Mouse (Mus musculus) kidney, postnatal 0 days (tissue): ENCODE measurements at regions not wholly inside any gene's neighbourhood (a gene's known extent, or its start where the extent isn't known, plus 50 kb on each side); places are given as distances from the start of the nearest gene placed in this dataset.

ENCODE experiments used
- ATAC-seq: fragments of 200-750 bp; cut with Nextera tagmentation; replicated peaks from 2 replicates; pipeline ENCODE4 v1.8.0; 2017; ENCODE audit warnings: low read depth, moderate number of reproducible peaks, moderate TSS enrichment, moderate library complexity; ENCODE audit not compliant: low FRiP score
- DNase-seq: peaks from one replicate; pipeline ENCODE4 v3.0.0-alpha.2; 2016; ENCODE audit warnings: low spot score
- H3K27ac ChIP-seq: fragments of 300-500 bp; sonication (generic); 2 replicates; pipeline ENCODE4 v1.5.1; 2014; ENCODE audit warnings: mild to moderate bottlenecking
- H3K27me3 ChIP-seq: fragments of 300-500 bp; sonication (generic); 2 replicates; pipeline ENCODE4 v1.6.1; 2014; ENCODE audit warnings: low read length, mixed read lengths; ENCODE audit not compliant: insufficient read depth
- H3K36me3 ChIP-seq: fragments of 300-500 bp; sonication (generic); 2 replicates; pipeline ENCODE4 v1.6.1; 2014; ENCODE audit warnings: low read length, mixed read lengths; ENCODE audit not compliant: insufficient read depth
- H3K4me1 ChIP-seq: fragments of 300-500 bp; sonication (generic); replicated peaks from 2 replicates; pipeline ENCODE4 v1.6.1; 2014; ENCODE audit warnings: antibody characterized with exemption, low read length, mixed read lengths; ENCODE audit not compliant: insufficient read depth
- H3K4me2 ChIP-seq: fragments of 300-500 bp; sonication (generic); 2 replicates; pipeline ENCODE4 v1.6.1; 2014; ENCODE audit warnings: mild to moderate bottlenecking, low read length, moderate library complexity, mixed read lengths
- H3K4me3 ChIP-seq: fragments of 300-500 bp; sonication (generic); replicated peaks from 2 replicates; pipeline ENCODE4 v1.5.1; 2014; ENCODE audit warnings: low read depth, low read length
- H3K9ac ChIP-seq: fragments of 300-500 bp; sonication (generic); 2 replicates; pipeline ENCODE4 v1.6.1; 2014; ENCODE audit warnings: low read depth, low read length
- H3K9me3 ChIP-seq: fragments of 300-500 bp; sonication (generic); replicated peaks from 2 replicates; pipeline ENCODE4 v1.6.1; 2016; ENCODE audit warnings: low read length, inconsistent platforms, mixed read lengths
- CTCF ChIP-seq: IDR thresholded peaks from 2 replicates; pipeline ENCODE4 v1.5.1; 2016; ENCODE audit warnings: antibody characterized with exemption, low read depth, mild to moderate bottlenecking, moderate library complexity
- WGBS: fragments of 180-500 bp; shearing (Covaris S2); extraction: QIAGEN DNeasy Blood & Tissue Kit; methylation state at CpG from one replicate; pipeline ENCODE4 v1.1.7; 2014; 5-methylcytosine and 5-hydroxymethylcytosine counted together

GRCm38 (mm10) chr11:33004603-33005002, 142.6 kb downstream of the Fgf18 start:
- no peaks in the 10 kb centered on the region for H3K4me1 ChIP-seq

GRCm38 (mm10) chr11:32999684-33000255, 147.4 kb downstream of the Fgf18 start:
- H3K27ac ChIP-seq, result no peak overlapping the region
- H3K4me2 ChIP-seq, result no peak overlapping the region
- no peak for TF ChIP-seq CTCF
- whole genome bisulfite sequencing, result 73% methylated on average over 4 of the region's 4 CpGs
- H3K9me3 ChIP-seq, result no peaks in the 10 kb centered on the region
- ATAC-seq (no peak), DNase-seq (no peak)
- H3K9ac ChIP-seq, result no peak overlapping the region
- H3K36me3 ChIP-seq, result no peaks in the 10 kb centered on the region
- H3K27me3 ChIP-seq, result no peaks in the 10 kb centered on the region
- H3K4me3 ChIP-seq, result no peak overlapping the region
- 0 out of 2 replicates have a peak, but pooled peaks cover 4% of the 10 kb centered on the region for H3K4me1 ChIP-seq

More at GRCm38 (mm10) chr11:33004603-33005002, 142.6 kb downstream of the Fgf18 start:
- H3K36me3 ChIP-seq, result no peaks in the 10 kb centered on the region
- H3K9ac ChIP-seq, result no peak overlapping the region
- WGBS, result 80% methylated on average over 11 of the region's 11 CpGs
- no peak overlapping the region for H3K4me3 ChIP-seq
- no peak overlapping the region for H3K27ac ChIP-seq
- H3K9me3 ChIP-seq, result no peaks in the 10 kb centered on the region
- ATAC-seq (no peak), DNase-seq (no peak)
- no peak for TF ChIP-seq CTCF
- H3K27me3 ChIP-seq, result no peaks in the 10 kb centered on the region
- no peak overlapping the region for H3K4me2 ChIP-seq

- peak; percentile 65; the same call in 1 of the 2 replicates for ATAC-seq
These were observed 148.3 kb downstream of the Fgf18 start for GRCm38 (mm10) chr11:32998687-32999605.

GRCm38 (mm10) chr11:32994391-32994790, 152.8 kb downstream of the Fgf18 start:
- Histone ChIP-seq H3K4me1 (0 out of 2 replicates have a peak, but pooled peaks cover 3% of the 10 kb centered on the region), H3K36me3 (no peaks in the 10 kb centered on the region), H3K4me3 (no peak overlapping the region), H3K9me3 (no peaks in the 10 kb centered on the region), H3K27ac (no peak overlapping the region), H3K9ac (no peak overlapping the region), H3K4me2 (no peak overlapping the region), H3K27me3 (no peaks in the 10 kb centered on the region)
- DNase-seq, result no peak
- no peak for TF ChIP-seq CTCF
- 67% methylated on average over 4 of the region's 4 CpGs for whole genome bisulfite sequencing
- no peak for ATAC-seq

More at GRCm38 (mm10) chr11:32998687-32999605, 148.3 kb downstream of the Fgf18 start:
- Histone ChIP-seq H3K9ac (no peak overlapping the region), H3K27me3 (no peaks in the 10 kb centered on the region), H3K27ac (no peak overlapping the region), H3K4me2 (no peak overlapping the region), H3K9me3 (no peaks in the 10 kb centered on the region), H3K4me3 (no peak overlapping the region), H3K36me3 (no peaks in the 10 kb centered on the region), H3K4me1 (0 out of 2 replicates have a peak, but pooled peaks cover 4% of the 10 kb centered on the region)
- DNase-seq, result peak; percentile 42
- WGBS, result 41% methylated on average over 14 of the region's 14 CpGs
- peak; percentile 42; the same call in 1 of the 2 replicates for TF ChIP-seq CTCF

- no peak for ATAC-seq
- H3K27me3 ChIP-seq, result no peaks in the 10 kb centered on the region
- no peak overlapping the region for H3K27ac ChIP-seq
- H3K9me3 ChIP-seq, result no peaks in the 10 kb centered on the region
- no peak overlapping the region for H3K4me3 ChIP-seq
- no peaks in the 10 kb centered on the region for H3K4me1 ChIP-seq
- H3K36me3 ChIP-seq, result no peaks in the 10 kb centered on the region
- no peak overlapping the region for H3K4me2 ChIP-seq
- no peak for TF ChIP-seq CTCF
- WGBS, result 59% methylated on average over 8 of the region's 8 CpGs
- no peak overlapping the region for H3K9ac ChIP-seq
- DNase-seq, result no peak
These were observed 153.8 kb downstream of the Fgf18 start for GRCm38 (mm10) chr11:32993439-32993838.

- 58% methylated on average over 5 of the region's 5 CpGs for WGBS
These were observed 156.1 kb downstream of the Fgf18 start for GRCm38 (mm10) chr11:32991036-32991616.

More at GRCm38 (mm10) chr11:32991036-32991616, 156.1 kb downstream of the Fgf18 start:
- Histone ChIP-seq H3K9ac (no peak overlapping the region), H3K4me2 (no peak overlapping the region), H3K27ac (no peak overlapping the region), H3K4me1 (no peaks in the 10 kb centered on the region), H3K27me3 (no peaks in the 10 kb centered on the region), H3K9me3 (no peaks in the 10 kb centered on the region), H3K36me3 (no peaks in the 10 kb centered on the region), H3K4me3 (no peak overlapping the region)
- DNase-seq (no peak), ATAC-seq (no peak)
- no peak for TF ChIP-seq CTCF
